Mouse (Mus musculus): ENCODE results near the gene Reps2. TPM values are rescaled to one million over a fixed set of nuclear protein-coding genes. Genes with fewer than 3 reads are reported as not detected.

Reps2 gene
- 1.1 and 1.4 TPM in 2 replicates for polyA plus RNA-seq (2015; fragmentation: Nextera tagmentation; extraction: Ambion mirVana)

DNA sequence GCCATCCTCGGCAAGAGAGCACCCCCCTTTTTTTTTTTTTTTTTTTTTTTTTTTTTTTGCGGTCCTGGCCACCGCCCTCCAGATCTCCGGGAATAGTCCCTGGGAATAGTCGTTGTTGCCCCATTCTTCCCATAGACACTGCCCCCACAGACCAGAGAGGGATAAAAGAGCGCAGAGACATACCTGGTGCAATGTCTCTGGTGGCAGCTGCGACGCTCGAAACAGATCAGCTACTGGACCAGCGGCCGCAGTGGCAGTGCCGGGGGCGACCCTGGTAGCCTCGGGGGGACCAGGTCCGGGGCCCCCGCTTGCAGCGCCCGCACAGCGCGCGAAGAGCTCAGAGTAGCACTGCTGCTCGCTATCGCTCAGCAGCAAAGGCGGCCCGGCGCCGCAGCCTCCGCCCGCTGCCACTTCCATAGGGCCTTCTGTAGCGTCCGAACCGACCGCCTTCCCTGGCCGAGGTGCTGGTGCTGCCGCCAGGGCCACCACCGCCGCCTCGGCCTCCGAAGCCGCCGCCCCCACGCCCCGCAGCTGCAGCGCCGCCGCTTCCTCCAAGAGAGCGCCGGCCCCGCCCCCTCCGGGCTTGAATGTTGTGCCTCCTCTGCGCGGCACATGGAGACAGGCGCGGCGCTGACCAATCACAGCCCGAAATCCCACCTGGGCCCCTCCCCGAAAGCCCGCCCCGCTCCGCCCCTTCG lies at the start of gene Reps2:
Reps2 (minus strand) TSS at position 559 of the 698 bp plus-strand sequence.
- H3K4me2 ChIP-seq (replicated peaks) = peak within 1 kb of the TSS; percentile 81
- H3K27ac ChIP-seq = no peak within 1 kb of the TSS
- ATAC-seq (ENCODE audit: low FRiP score, low read depth) = peak; percentile 93
- no peaks in the 10 kb centered on the region for H3K9me3 ChIP-seq
- peak within 1 kb of the TSS; percentile 61 for H3K9ac ChIP-seq
- H3K36me3 ChIP-seq = no peaks in the 10 kb centered on the region
- no peaks in the 10 kb centered on the region for H3K4me1 ChIP-seq
- 16% methylated on average over 46 of the region's 61 CpGs for WGBS
- H3K27me3 ChIP-seq = peaks cover 53% of the 10 kb centered on the region
- H3K4me3 ChIP-seq = peak within 1 kb of the TSS; percentile 58

- no peaks in the 10 kb centered on the region for H3K4me1 ChIP-seq
- H3K36me3 ChIP-seq = no peaks in the 10 kb centered on the region
- no peak overlapping the region for H3K9ac ChIP-seq
- no peak overlapping the region for H3K4me2 ChIP-seq (replicated peaks)
- peaks cover 4% of the 10 kb centered on the region; the same call in 1 of the 2 replicates for H3K27me3 ChIP-seq
- no peak for ATAC-seq (ENCODE audit: low FRiP score, low read depth)
- H3K9me3 ChIP-seq = no peaks in the 10 kb centered on the region
- 50% methylated on average over 2 of the region's 2 CpGs for WGBS
- H3K27ac ChIP-seq = no peak overlapping the region
- no peak overlapping the region for H3K4me3 ChIP-seq
Measured at GRCm38 (mm10) chrX:162691272-162691671, 47.8 kb upstream of the Reps2 start.

DNA sequence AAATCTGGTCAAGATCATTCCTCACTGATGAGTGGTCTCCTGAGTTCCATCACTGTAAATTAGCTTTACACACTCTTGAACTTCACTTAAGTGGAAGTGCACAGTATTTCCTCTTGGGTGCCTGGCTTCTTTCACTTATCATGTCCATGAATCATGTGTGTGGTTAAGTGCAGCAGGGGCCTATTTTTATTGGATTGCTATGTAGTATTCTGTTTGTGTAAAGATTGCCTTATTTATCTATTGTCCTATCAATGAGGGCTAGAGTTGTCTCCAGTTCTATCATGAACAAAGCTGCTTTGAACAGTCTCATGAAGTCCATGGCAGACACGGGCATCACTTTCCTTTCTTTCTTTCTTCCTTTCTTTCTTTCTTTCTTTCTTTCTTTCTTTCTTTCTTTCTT lies 41.9 kb upstream of the Reps2 start:
- no peak for ATAC-seq (ENCODE audit: low FRiP score, low read depth)
- Histone ChIP-seq H3K27ac (no peak overlapping the region), H3K4me2 (replicated peaks) (no peak overlapping the region), H3K4me1 (no peaks in the 10 kb centered on the region), H3K36me3 (no peaks in the 10 kb centered on the region), H3K27me3 (peaks cover 4% of the 10 kb centered on the region; the same call in 1 of the 2 replicates), H3K9me3 (no peaks in the 10 kb centered on the region), H3K4me3 (no peak overlapping the region), H3K9ac (no peak overlapping the region)
- 100% methylated on average over 1 of the region's 1 CpGs for WGBS

DNA sequence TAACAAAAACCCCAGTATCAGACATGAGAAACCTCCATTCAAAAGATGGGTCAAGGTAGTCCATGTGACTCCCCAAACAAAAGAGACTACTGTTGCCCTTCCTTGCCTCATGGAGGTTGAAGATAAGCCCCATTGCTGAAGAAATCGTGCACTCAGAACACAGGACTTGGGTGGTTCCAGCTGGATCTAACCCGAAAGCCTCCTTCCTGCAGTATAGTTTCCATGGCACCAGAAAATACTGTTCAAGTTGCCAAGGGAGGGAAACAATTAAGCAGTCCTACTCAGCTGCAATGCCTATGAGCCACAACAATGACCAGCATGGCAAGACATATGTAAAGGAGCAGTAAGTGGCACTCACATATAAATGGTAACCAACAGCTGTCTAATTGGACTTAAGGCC lies 36.1 kb upstream of the Reps2 start:
- no peaks in the 10 kb centered on the region for H3K36me3 ChIP-seq
- no peak overlapping the region for H3K4me2 ChIP-seq (replicated peaks)
- H3K9ac ChIP-seq = no peak overlapping the region
- H3K27me3 ChIP-seq = peaks cover 8% of the 10 kb centered on the region; the same call in 1 of the 2 replicates
- 79% methylated on average over 2 of the region's 2 CpGs for WGBS
- H3K9me3 ChIP-seq = no peaks in the 10 kb centered on the region
- H3K4me1 ChIP-seq = no peaks in the 10 kb centered on the region
- H3K27ac ChIP-seq = no peak overlapping the region
- no peak overlapping the region for H3K4me3 ChIP-seq
- no peak for ATAC-seq (ENCODE audit: low FRiP score, low read depth)

DNA sequence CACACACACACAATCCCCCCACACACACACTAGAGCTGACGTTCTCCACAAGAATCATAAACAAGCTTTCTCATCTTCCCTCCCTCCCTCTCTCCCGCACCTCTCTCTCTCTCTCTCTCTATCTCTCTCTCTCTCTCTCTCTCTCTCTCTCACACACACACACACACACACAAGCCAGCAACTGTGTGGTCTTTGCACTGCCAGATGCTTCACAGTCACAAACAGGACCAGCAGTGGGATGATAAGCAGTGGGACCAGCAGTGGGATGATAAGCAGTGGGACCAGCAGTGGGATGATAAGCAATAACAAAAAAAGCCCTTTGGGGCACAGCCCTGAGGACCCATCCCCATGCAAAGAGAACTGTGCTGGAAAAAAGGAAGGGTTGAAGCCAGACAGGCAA lies 35.4 kb upstream of the Reps2 start:
- Histone ChIP-seq H3K9ac (no peak overlapping the region), H3K36me3 (no peaks in the 10 kb centered on the region), H3K9me3 (no peaks in the 10 kb centered on the region), H3K27me3 (peaks cover 8% of the 10 kb centered on the region; the same call in 1 of the 2 replicates), H3K4me3 (no peak overlapping the region), H3K4me2 (replicated peaks) (no peak overlapping the region), H3K4me1 (no peaks in the 10 kb centered on the region), H3K27ac (no peak overlapping the region)
- ATAC-seq (ENCODE audit: low FRiP score, low read depth) = no peak
- WGBS = 67% methylated on average over 2 of the region's 2 CpGs

DNA sequence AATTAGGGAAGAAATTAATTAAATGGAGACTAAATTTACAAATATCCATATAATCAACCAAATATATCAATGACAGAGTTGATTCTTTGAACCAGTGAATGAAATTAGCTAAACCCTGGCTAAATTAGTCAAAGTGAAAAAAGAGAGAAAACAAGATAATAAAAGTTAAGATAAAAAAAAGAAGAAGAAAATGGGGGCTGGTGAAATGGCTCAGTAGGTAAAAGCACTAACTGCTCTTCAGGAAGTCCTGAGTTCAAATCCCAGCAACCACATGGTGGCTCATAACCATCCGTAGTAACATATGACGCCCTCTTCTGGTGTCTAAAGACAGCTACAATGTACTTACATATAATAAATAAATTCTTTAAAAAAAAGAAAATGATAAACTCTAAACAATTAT lies 22.7 kb upstream of the Reps2 start:
- ATAC-seq (ENCODE audit: low FRiP score, low read depth) = no peak

DNA sequence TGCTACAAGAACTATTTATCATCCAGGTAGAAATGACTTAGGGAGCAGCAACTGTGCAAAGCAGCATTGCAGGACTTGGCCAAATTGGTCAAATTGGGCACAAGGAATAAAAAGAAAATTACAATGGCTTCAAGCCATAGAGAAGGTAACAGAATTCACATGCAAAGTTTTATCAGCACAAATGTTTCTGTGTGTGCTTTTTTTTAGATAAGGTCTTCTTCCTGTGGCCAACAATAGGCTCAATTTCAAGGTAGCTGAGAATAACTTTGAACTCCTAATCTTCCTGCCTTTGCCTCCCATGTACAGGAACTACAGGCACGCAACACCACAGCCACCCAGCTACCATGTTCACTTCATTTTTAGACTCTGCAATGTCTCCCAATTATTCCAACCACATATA lies 16.7 kb upstream of the Reps2 start:
- no peak overlapping the region for H3K9ac ChIP-seq
- no peak overlapping the region for H3K4me2 ChIP-seq (replicated peaks)
- no peaks in the 10 kb centered on the region for H3K4me1 ChIP-seq
- no peak overlapping the region for H3K4me3 ChIP-seq
- H3K27me3 ChIP-seq = peaks cover 12% of the 10 kb centered on the region; the same call in 1 of the 2 replicates
- no peak for ATAC-seq (ENCODE audit: low FRiP score, low read depth)
- no peak overlapping the region for H3K27ac ChIP-seq
- no peaks in the 10 kb centered on the region for H3K36me3 ChIP-seq
- no peaks in the 10 kb centered on the region for H3K9me3 ChIP-seq
- 83% methylated on average over 1 of the region's 1 CpGs for WGBS

More for the DNA sequence above, 22.7 kb upstream of the Reps2 start:
- no peak overlapping the region for H3K9ac ChIP-seq
- no peak overlapping the region for H3K4me3 ChIP-seq
- no peaks in the 10 kb centered on the region; the same call in 1 of the 2 replicates for H3K27me3 ChIP-seq
- H3K4me1 ChIP-seq = no peaks in the 10 kb centered on the region
- 70% methylated on average over 2 of the region's 2 CpGs for WGBS
- H3K36me3 ChIP-seq = no peaks in the 10 kb centered on the region
- H3K4me2 ChIP-seq (replicated peaks) = no peak overlapping the region
- H3K9me3 ChIP-seq = no peaks in the 10 kb centered on the region
- no peak overlapping the region for H3K27ac ChIP-seq

DNA sequence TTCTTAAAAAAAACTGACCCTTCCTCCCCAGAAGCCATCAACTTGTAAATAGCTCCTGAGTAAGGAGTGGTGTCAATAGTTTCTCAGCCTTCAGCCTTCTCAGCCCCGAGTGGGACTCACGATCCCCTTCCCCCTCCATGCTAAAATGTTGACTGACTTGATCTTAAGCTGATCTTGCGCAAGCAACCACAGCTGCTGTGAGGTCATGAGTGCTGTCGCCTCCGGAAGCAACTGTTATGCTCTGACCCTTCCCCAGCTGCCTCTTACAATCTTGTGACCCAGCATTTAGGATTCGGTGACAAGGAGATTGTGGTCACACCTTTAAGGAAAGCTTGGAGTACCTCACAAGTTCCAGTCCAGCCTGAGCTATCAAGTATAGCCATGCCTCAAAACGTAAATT lies 10.1 kb upstream of the Reps2 start:
- H3K36me3 ChIP-seq = no peaks in the 10 kb centered on the region
- no peak for ATAC-seq (ENCODE audit: low FRiP score, low read depth)
- 89% methylated on average over 7 of the region's 7 CpGs for WGBS

GRCm38 (mm10) chrX:162652445-162652844 lies 9.0 kb upstream of the Reps2 start:
- Histone ChIP-seq H3K4me2 (replicated peaks) (no peak overlapping the region), H3K4me1 (no peaks in the 10 kb centered on the region), H3K4me3 (no peak overlapping the region), H3K9ac (no peak overlapping the region), H3K27me3 (peaks cover 4% of the 10 kb centered on the region; the same call in 1 of the 2 replicates), H3K27ac (no peak overlapping the region), H3K36me3 (no peaks in the 10 kb centered on the region), H3K9me3 (no peaks in the 10 kb centered on the region)
- ATAC-seq (ENCODE audit: low FRiP score, low read depth) = no peak
- WGBS = 84% methylated on average over 3 of the region's 3 CpGs

More for the DNA sequence above, 10.1 kb upstream of the Reps2 start:
- no peak overlapping the region for H3K9ac ChIP-seq
- H3K4me3 ChIP-seq = no peak overlapping the region
- H3K27me3 ChIP-seq = peaks cover 4% of the 10 kb centered on the region; the same call in 1 of the 2 replicates
- no peak overlapping the region for H3K27ac ChIP-seq
- no peaks in the 10 kb centered on the region for H3K9me3 ChIP-seq
- H3K4me1 ChIP-seq = no peaks in the 10 kb centered on the region
- H3K4me2 ChIP-seq (replicated peaks) = no peak overlapping the region

GRCm38 (mm10) chrX:162651125-162651524 lies 7.7 kb upstream of the Reps2 start:
- no peak for ATAC-seq (ENCODE audit: low FRiP score, low read depth)
- no peak overlapping the region for H3K9ac ChIP-seq
- H3K4me1 ChIP-seq = no peaks in the 10 kb centered on the region
- H3K9me3 ChIP-seq = no peaks in the 10 kb centered on the region
- H3K4me3 ChIP-seq = no peak overlapping the region
- H3K27me3 ChIP-seq = peaks cover 11% of the 10 kb centered on the region; the same call in 1 of the 2 replicates
- no peak overlapping the region for H3K27ac ChIP-seq
- no peak overlapping the region for H3K4me2 ChIP-seq (replicated peaks)
- H3K36me3 ChIP-seq = no peaks in the 10 kb centered on the region

GRCm38 (mm10) chrX:162643789-162644092 lies 292 bp upstream of the Reps2 start:
- Histone ChIP-seq H3K4me1 (no peaks in the 10 kb centered on the region), H3K27ac (no peak overlapping the region), H3K9me3 (no peaks in the 10 kb centered on the region), H3K4me3 (peak overlapping the region; percentile 58), H3K27me3 (peaks cover 53% of the 10 kb centered on the region), H3K9ac (peak overlapping the region; percentile 61), H3K4me2 (replicated peaks) (peak overlapping the region; percentile 81), H3K36me3 (no peaks in the 10 kb centered on the region)
- 29% methylated on average over 3 of the region's 4 CpGs for WGBS
- ATAC-seq (ENCODE audit: low FRiP score, low read depth) = peak; percentile 61; the same call in 1 of the 2 replicates

- Histone ChIP-seq H3K27me3 (peaks cover 56% of the 10 kb centered on the region), H3K27ac (no peak overlapping the region), H3K9me3 (no peaks in the 10 kb centered on the region), H3K4me3 (peak overlapping the region; percentile 58), H3K9ac (peak overlapping the region; percentile 61; the same call in 1 of the 2 replicates), H3K36me3 (no peaks in the 10 kb centered on the region), H3K4me2 (replicated peaks) (peak overlapping the region; percentile 81), H3K4me1 (no peaks in the 10 kb centered on the region)
- ATAC-seq (ENCODE audit: low FRiP score, low read depth) = no peak
- 45% methylated on average over 11 of the region's 11 CpGs for WGBS
Measured at GRCm38 (mm10) chrX:162642402-162643090, 903 bp downstream of the Reps2 start.
